Mouse (Mus musculus) ES-E14 (cell line): ENCODE data around the gene Gsc. TPM values are rescaled to one million over a fixed set of nuclear protein-coding genes. Genes with fewer than 3 reads are reported as not detected.
A peak's percentile ranks its signal among the peaks of the same experiment; 100 is the strongest.

ENCODE experiments used
- DNase-seq: peaks from one replicate; pipeline ENCODE4 v3.0.0-alpha.2; 2013; ENCODE audit warnings: low read depth, low spot score
- H3K27ac ChIP-seq: 2 replicates; pipeline ENCODE4 v1.5.1; 2012; ENCODE audit warnings: low read depth, mild to moderate bottlenecking, low read length, moderate library complexity, mixed read lengths; ENCODE audit not compliant: poor library complexity, insufficient read depth, severe bottlenecking
- H3K36me3 ChIP-seq: 2 replicates; pipeline ENCODE4 v1.6.1; 2012; ENCODE audit warnings: mild to moderate bottlenecking, low read length, moderate library complexity, mixed read lengths; ENCODE audit not compliant: control insufficient read depth, poor library complexity, insufficient read depth, severe bottlenecking
- H3K4me1 ChIP-seq, 2 experiments: fragments of 150-350 bp in 1 of 2; sonication (generic) in 1 of 2; 2 replicates each; pipeline ENCODE4 v1.6.1; 2012; ENCODE audit warnings: low read length in 2 of 2, mild to moderate bottlenecking in 1 of 2, mixed read lengths in 1 of 2; ENCODE audit not compliant: control insufficient read depth in 2 of 2, insufficient read depth in 2 of 2, poor library complexity in 1 of 2
- H3K4me3 ChIP-seq, 2 experiments: fragments of 150-350 bp in 1 of 2; sonication (generic) in 1 of 2; 2 replicates each; pipeline ENCODE4 v1.5.1; 2012; ENCODE audit warnings: low read length in 2 of 2, low read depth in 1 of 2, mild to moderate bottlenecking in 1 of 2, mixed read lengths in 1 of 2; ENCODE audit not compliant: insufficient read depth in 1 of 2, poor library complexity in 1 of 2, severe bottlenecking in 1 of 2
- H3K9ac ChIP-seq: 2 replicates; pipeline ENCODE4 v1.6.1; 2012; ENCODE audit warnings: low read depth, mild to moderate bottlenecking, low read length, mixed read lengths; ENCODE audit not compliant: poor library complexity, insufficient read depth, severe bottlenecking
- H3K9me3 ChIP-seq: fragments of 150-350 bp; sonication (generic); 2 replicates; pipeline ENCODE4 v1.6.1; 2012; ENCODE audit warnings: low read depth, mild to moderate bottlenecking, low read length; ENCODE audit not compliant: control insufficient read depth, insufficient read depth
- CHD2 ChIP-seq: IDR thresholded peaks from 2 replicates; pipeline ENCODE4 v1.6.1; 2014; ENCODE audit warnings: mild to moderate bottlenecking, low read depth, low read length, inconsistent platforms
- HCFC1 ChIP-seq: IDR thresholded peaks from 2 replicates; pipeline ENCODE4 v1.6.1; 2012; ENCODE audit warnings: low read length, inconsistent platforms, borderline replicate concordance; ENCODE audit not compliant: insufficient read depth
- MAFK ChIP-seq: IDR thresholded peaks from 2 replicates; pipeline ENCODE4 v1.6.1; 2014; ENCODE audit warnings: mild to moderate bottlenecking, low read depth, low read length, inconsistent platforms; ENCODE audit not compliant: insufficient read depth
- ZC3H11A ChIP-seq: IDR thresholded peaks from 2 replicates; pipeline ENCODE4 v1.6.1; 2012; ENCODE audit warnings: low read depth, mild to moderate bottlenecking, inconsistent platforms, low read length, borderline replicate concordance
- ZNF384 ChIP-seq: IDR thresholded peaks from 2 replicates; pipeline ENCODE4 v1.6.1; 2012; ENCODE audit warnings: low read depth, low read length, inconsistent platforms
- in situ Hi-C, 2 experiments: fragments of 600-800 bp; cut with MboI; formaldehyde crosslinking; loops; one replicate each; pipeline ENCODE4 v1.15.1; 2025; ENCODE audit warnings: low sequenced_read_pairs in 2 of 2, inconsistent platforms in 1 of 2; ENCODE audit not compliant: unreplicated experiment in 2 of 2
- total RNA-seq: library from RNA; depleted of rRNA; stranded (reverse); fragments of 300-350 nt; gene quantifications from 2 replicates; pipeline ENCODE4 v1.2.3, GENCODE M21; 2012

Gene Gsc
- total RNA-seq, 1 experiment = 0.54 TPM

DNA sequence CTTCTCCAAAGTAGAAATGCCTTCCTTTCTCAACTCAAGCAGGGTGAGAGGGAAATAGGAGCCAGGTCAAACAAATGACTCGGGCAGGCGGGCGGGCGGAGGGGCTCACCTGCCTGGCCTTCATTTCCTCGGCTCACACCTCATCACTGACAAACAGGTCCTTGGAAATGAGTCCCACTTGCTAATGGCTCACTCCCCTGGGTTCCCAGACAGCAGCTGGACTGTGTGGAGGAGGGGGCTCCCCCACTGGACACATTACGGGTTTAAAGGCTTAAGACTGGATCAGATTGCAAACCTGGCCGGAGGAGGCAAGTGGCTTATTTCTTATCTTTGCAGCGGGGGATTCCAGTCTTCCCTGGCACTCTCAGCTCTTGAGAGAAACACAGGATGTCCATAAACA lies 13.1 kb upstream of the Gsc start:
- no peak overlapping the region for H3K4me3 ChIP-seq
- H3K9ac ChIP-seq = no peak overlapping the region
- no peaks in the 10 kb centered on the region for H3K36me3 ChIP-seq
- H3K27ac ChIP-seq = no peak overlapping the region
- in situ Hi-C loops = loop anchor here in 1 of 2 experiments (25.0 kb wide), 1 partner anchor 451 kb away; no protein-coding TSS in a partner anchor
- TF ChIP-seq ZNF384 (no peak), MAFK (no peak)
- no peak for DNase-seq
- no peaks in the 10 kb centered on the region for H3K9me3 ChIP-seq
- peaks cover 4 to 6% of the 10 kb centered on the region in 2 experiments; a peak in 2 of 4 replicates for H3K4me1 ChIP-seq

GRCm38 (mm10) chr12:104485161-104485560 lies 12.0 kb upstream of the Gsc start:
- in situ Hi-C loops = loop anchor here in 1 of 2 experiments (25.0 kb wide), 1 partner anchor 452 kb away; no protein-coding TSS in a partner anchor
- Histone ChIP-seq H3K36me3 (no peaks in the 10 kb centered on the region), H3K4me1 (peaks cover 4 to 6% of the 10 kb centered on the region in 2 experiments; a peak in 2 of 4 replicates), H3K9ac (no peak overlapping the region), H3K4me3 (no peak overlapping the region), H3K27ac (no peak overlapping the region), H3K9me3 (no peaks in the 10 kb centered on the region)
- DNase-seq = no peak
- TF ChIP-seq CHD2 (no peak), MAFK (no peak), HCFC1 (no peak), ZC3H11A (no peak), ZNF384 (no peak)

- TF ChIP-seq ZNF384 (no peak), MAFK (no peak), HCFC1 (no peak), CHD2 (no peak), ZC3H11A (no peak)
- Histone ChIP-seq H3K4me1 (peaks cover 4 to 7% of the 10 kb centered on the region in 2 experiments; a peak in 3 of 4 replicates), H3K27ac (no peak overlapping the region), H3K9ac (no peak overlapping the region), H3K4me3 (no peak overlapping the region), H3K36me3 (no peaks in the 10 kb centered on the region), H3K9me3 (no peaks in the 10 kb centered on the region)
- no peak for DNase-seq
- in situ Hi-C loops = loop anchor here in 1 of 2 experiments (25.0 kb wide), 1 partner anchor 456 kb away; no protein-coding TSS in a partner anchor
Measured at GRCm38 (mm10) chr12:104481007-104481406, 7.9 kb upstream of the Gsc start.

DNA sequence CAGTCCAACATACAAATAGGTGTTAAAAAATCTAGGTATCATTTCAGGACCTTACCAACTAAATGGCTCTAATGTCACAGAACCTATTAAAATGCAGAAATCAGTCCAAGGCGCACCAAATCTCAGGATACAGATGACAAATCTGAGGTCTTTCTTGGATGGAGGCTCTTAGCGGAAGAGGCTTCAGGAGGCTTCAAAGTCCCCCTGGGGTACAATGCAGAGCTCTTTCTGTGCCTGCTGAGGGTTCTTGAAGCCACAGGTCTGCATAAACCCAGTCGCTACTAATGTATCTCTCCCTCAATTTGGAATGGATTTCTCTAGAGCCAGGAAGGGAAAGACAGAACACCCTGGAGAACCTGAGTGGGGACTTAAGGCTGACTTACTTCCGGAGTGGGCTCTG lies 5.1 kb upstream of the Gsc start:
- no peak overlapping the region for H3K4me3 ChIP-seq
- H3K9me3 ChIP-seq = no peaks in the 10 kb centered on the region
- in situ Hi-C loops = loop anchor here in 1 of 2 experiments (25.0 kb wide), 1 partner anchor 459 kb away; no protein-coding TSS in a partner anchor
- no peaks in the 10 kb centered on the region for H3K36me3 ChIP-seq
- H3K27ac ChIP-seq = no peak overlapping the region
- DNase-seq = no peak
- TF ChIP-seq HCFC1 = no peak
- no peak for TF ChIP-seq MAFK
- no peak for TF ChIP-seq CHD2
- TF ChIP-seq ZNF384 = no peak
- TF ChIP-seq ZC3H11A = no peak
- peaks cover 3 to 9% of the 10 kb centered on the region in 2 experiments; a peak in 3 of 4 replicates for H3K4me1 ChIP-seq
- H3K9ac ChIP-seq = no peak overlapping the region

DNA sequence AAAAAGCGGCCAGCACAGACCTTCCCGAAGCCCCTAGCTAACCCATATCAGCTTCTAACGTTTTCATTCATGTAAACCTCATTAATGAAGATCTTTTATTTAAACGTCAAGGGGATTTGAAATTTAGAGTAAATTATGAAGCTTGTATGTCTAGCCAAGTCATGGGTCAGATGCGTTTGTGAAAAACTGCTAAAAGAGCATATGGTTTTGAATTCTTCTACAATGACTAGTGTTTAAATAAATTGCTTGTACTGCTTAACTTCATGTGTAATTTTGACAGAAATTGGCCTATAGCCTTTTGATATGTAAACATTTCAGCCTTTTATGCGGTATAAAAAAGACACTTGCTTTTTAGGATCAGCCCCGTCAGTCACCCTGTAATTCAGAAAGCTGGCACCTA lies 4.4 kb upstream of the Gsc start:
- Histone ChIP-seq H3K9me3 (no peaks in the 10 kb centered on the region), H3K9ac (no peak overlapping the region), H3K27ac (no peak overlapping the region), H3K4me3 (no peak overlapping the region), H3K36me3 (no peaks in the 10 kb centered on the region), H3K4me1 (peaks cover 3 to 9% of the 10 kb centered on the region in 2 experiments; a peak in 3 of 4 replicates)
- DNase-seq = no peak
- in situ Hi-C loops = loop anchor here in 1 of 2 experiments (25.0 kb wide), 1 partner anchor 460 kb away; no protein-coding TSS in a partner anchor
- TF ChIP-seq HCFC1 (no peak), ZC3H11A (no peak), CHD2 (no peak), MAFK (no peak), ZNF384 (0 out of 2 replicates have a peak, but pooled peaks have one; percentile 45)
